Mouse (Mus musculus): Measurements from ENCODE around the gene Timm8b. TPM values are rescaled to one million over a fixed set of nuclear protein-coding genes. Genes with fewer than 3 reads are reported as not detected.
A peak's percentile ranks its signal among the peaks of the same experiment; 100 is the strongest.
"Not testable (repeated sequence)": the region's sequence is repeated elsewhere in the genome, so short reads cannot be mapped to it uniquely, and the experiment has no call there.

The Timm8b gene
- total RNA-seq, 2 experiments from 2014 or later: 238 to 241 TPM

GRCm38 (mm10) chr9:50602055-50602845 is 1.5 kb upstream of the Timm8b start:
- no peak for DNase-seq

DNA sequence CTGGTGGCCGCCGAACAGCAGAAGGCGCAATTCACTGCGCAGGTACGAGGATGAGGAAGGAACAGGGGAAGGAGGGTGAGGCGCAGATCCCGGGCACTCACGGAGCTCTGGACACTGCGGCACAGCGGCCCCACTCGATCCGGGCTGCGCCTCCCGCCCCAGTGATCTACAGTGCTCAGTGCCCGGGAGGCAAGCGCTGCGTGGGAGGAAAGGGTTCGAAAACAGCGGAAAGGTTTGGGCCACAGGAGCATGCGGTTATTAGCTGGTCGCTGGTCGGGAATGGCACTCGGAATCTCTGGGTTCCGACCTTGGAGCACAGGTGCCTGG is 251 bp downstream of the Timm8b start:
- DNase-seq: no peak

- no peak for DNase-seq
These were observed 628 bp downstream of the Timm8b start for GRCm38 (mm10) chr9:50604338-50604737.

GRCm38 (mm10) chr9:50612115-50612514 is 8.4 kb downstream of the Timm8b start:
- DNase-seq: no peak

GRCm38 (mm10) chr9:50616161-50616560 is 12.5 kb downstream of the Timm8b start:
- DNase-seq: no peak

- peak; percentile 88 to 89 for DNase-seq
These were observed 13.3 kb downstream of the Timm8b start, which contains the start of the genes Pih1d2 and Nkapd1 for GRCm38 (mm10) chr9:50616766-50617603. Gene Pih1d2, plus strand, starts transcription at chr9:50617321. Gene Nkapd1, minus strand, starts transcription at chr9:50617464.

GRCm38 (mm10) chr9:50617794-50618330 is 14.2 kb downstream of the Timm8b start:
- no peak for DNase-seq

DNA sequence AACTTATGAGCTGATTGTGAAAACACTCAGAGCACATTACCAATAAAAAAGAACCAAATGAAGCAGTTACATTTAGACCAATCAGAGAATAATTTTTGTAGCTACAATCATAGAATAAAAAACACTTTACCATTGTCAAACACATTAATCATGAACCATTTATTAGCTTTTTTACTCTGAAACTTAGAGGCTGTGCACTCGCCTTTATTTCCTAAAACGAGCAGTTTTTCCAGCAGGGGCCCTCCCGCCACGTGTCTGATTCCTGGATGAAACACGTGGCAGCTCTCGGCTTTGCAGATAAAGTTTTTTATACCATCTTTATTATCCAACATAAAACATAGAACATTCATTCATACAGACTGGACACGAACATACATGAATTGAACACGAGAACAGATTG is 27.2 kb downstream of the Timm8b start:
- not testable (repeated sequence) for DNase-seq

DNA sequence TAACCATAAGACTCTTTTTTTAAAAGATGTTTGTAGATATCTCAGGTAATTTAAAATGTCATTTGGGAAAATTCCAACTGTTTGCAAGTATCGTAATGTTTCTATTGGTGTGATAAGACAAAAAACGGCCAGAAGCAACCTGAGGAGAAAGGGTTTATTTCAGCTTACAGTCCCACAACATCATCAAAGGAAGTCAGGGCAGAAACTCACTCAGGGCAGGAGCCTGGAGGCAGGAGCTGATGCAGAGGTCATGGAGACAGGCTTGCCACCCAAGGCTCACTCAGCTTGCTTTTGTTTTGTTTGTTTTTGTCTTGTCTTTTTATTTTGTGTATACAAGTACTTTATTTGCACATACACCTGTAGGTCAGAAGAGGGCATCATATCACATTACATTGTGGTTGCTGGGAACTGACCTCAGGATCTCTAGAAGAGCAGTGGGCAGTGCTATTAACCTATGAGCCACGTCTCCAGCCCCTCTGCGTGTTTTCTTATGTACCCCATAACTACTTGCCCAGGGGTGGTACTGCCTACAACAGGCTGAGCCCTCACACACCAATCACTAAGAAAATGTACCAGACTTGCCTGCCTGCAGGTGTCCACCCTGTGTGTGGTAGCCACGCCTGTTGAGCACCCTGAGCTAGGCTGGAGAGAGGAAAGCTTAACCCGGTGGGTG is 28.4 kb downstream of the Timm8b start:
- DNase-seq: no peak

- no peak for DNase-seq
These were observed 29.3 kb downstream of the Timm8b start for GRCm38 (mm10) chr9:50633059-50633458.

DNA sequence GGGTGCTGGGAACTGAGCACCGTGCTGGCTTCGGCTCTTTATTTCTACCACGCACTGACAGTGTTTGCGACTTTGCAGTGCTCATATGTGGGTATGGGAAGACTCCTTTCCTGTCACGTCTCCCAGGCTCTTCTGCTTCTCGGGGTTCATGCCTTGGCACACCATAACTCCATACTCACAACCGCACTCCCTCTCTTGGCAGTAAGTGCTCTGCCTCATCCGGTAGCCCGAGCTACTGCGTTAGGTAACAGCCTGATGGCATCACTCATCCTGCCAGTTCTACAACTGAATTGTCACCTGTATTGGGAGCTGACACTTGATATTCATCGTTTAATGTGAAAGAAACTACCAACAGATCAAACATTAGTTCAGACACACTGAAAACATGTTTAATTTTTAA is 30.6 kb downstream of the Timm8b start:
- DNase-seq: no peak

DNA sequence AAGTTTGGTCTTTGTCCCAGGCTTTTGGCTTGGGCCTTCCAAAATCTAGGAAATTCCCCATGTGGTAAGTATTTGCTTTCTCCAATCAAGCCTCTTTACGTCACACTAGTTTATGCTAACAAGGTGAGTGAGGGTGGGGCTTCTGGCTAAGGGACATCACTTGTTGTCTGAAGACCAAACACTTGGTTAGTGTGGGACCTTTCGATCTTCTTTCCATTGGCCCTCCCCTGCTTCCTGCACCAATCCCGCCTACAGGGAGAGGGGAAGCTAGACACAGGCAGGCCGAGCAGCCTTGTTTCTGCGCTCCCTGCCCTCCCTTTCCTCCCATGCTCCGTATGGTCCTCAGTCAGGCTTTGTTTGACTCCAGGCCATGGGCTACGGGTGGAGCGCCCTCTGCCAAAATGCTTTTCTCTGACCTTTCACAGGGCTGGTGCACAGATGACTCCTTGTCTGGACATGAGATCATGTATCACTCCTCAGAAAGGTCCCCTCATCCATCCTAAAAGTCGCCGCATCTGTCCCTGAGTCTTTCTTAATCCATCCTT is 43.2 kb downstream of the Timm8b start:
- DNase-seq: no peak

DNA sequence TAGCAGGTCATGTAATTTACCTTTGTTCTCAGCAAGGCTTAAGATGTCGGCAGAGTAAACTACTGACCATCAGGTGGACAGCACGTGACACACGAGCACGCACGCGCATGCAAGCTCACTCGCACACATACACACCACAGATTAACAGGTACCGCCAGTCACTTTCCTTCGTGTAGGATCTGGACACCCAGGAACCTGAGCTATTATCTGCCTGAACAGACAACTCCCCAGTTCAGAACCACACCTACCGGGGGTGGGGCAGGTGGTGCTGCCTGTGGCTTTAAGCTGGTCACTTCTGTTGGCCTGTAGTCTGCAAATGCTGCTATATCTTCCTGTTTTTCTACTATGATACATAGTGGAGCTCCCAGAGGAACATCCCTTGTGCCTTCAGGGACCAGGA is 46.8 kb downstream of the Timm8b start:
- DNase-seq: no peak

Other genes starting within 250 kb of the Timm8b start
- gene Plet1, start 109.4 kb upstream of the Timm8b start, total RNA-seq (2021): not detected
- 10 to 100 TPM; 34.4 to 39.3 TPM for gene Pts, start 75.2 kb upstream of the Timm8b start, total RNA-seq (2021)
- gene Il18, start 49.1 kb upstream of the Timm8b start, total RNA-seq (2021): 10 to 100 TPM; 24.4 to 26.7 TPM
- 1 to 10 TPM; 2.7 to 4.0 TPM for gene Bco2, start 48.7 kb upstream of the Timm8b start, total RNA-seq (2021)
- gene Tex12, start 42.6 kb upstream of the Timm8b start, total RNA-seq (2021): not detected
- 100 to 1,000 TPM; 114 to 116 TPM for gene Sdhd, start 98 bp upstream of the Timm8b start, total RNA-seq (2021)
- gene Pih1d2, start 13.4 kb downstream of the Timm8b start, total RNA-seq (2021): 1 to 10 TPM; 2.2 to 3.0 TPM
- 10 to 100 TPM; 18.3 to 22.7 TPM for gene Nkapd1, start 13.6 kb downstream of the Timm8b start, total RNA-seq (2021)
- 100 to 1,000 TPM; 134 to 144 TPM for gene Dlat, start 55.9 kb downstream of the Timm8b start, total RNA-seq (2021)
- gene Dixdc1, start 135.6 kb downstream of the Timm8b start, total RNA-seq (2021): 10 to 100 TPM; 83.8 to 97.1 TPM
- 1 to 10 TPM in 1 of 2 experiments, under 1 TPM in 1; 0.67 to 1.6 TPM for gene 2310030G06Rik, start 142.6 kb downstream of the Timm8b start, total RNA-seq (2021)
- gene Cryab, start 147.4 kb downstream of the Timm8b start, total RNA-seq (2021): 100 to 1,000 TPM; 153 to 161 TPM
- gene Hspb2, start 148.4 kb downstream of the Timm8b start, total RNA-seq (2021): 1 to 10 TPM in 1 of 2 experiments, under 1 TPM in 1; 0.95 to 1.2 TPM
- 1 to 10 TPM; 5.4 to 6.4 TPM for gene Fdxacb1, start 164.3 kb downstream of the Timm8b start, total RNA-seq (2021)
- gene Alg9, start 171.1 kb downstream of the Timm8b start, total RNA-seq (2021): 10 to 100 TPM; 27.3 to 31.9 TPM
- 10 to 100 TPM; 24.3 to 29.0 TPM for gene 1110032A03Rik, start 171.6 kb downstream of the Timm8b start, total RNA-seq (2021)
- gene Ppp2r1b, start 241.4 kb downstream of the Timm8b start, total RNA-seq (2021): 10 to 100 TPM; 17.4 to 18.5 TPM

Measured in layer of hippocampus, postnatal 36 days (tissue).